ENCODE assay signal across 25 mouse cellular contexts in genomic region chrX:135189924-135190323, GRCm38 (mm10). TPM values are rescaled to one million over a fixed set of nuclear protein-coding genes. Genes with fewer than 3 reads are reported as not detected.
"Had no signal": no experiment of that assay in that cellular context is flagged by ENCODE, and none has a peak within 500 bp of the region (broad histone marks: within the 10 kb centered on the region; RNA-seq: fewer than 3 reads in every experiment).

No protein-coding gene starts in this region.

RNA-seq across cellular contexts. Expression of gene Gm15023, which starts 12.5 kb away (rescaled TPM):
- total RNA-seq: forebrain, postnatal 0 days; gastrocnemius, adult 18-20 months; gastrocnemius, adult 2 months; gastrocnemius, adult 8-10 months; gastrocnemius, postnatal 10 days; gastrocnemius, postnatal 14 days; gastrocnemius, postnatal 25 days; gastrocnemius, postnatal 36 days; gastrocnemius, postnatal 4 days; heart, adult 18-20 months; heart, adult 2 months; heart, adult 8-10 months had no signal
- polyA plus RNA-seq: embryonic facial prominence, embryonic 10.5 days; embryonic facial prominence, embryonic 11.5 days; embryonic facial prominence, embryonic 12.5 days; embryonic facial prominence, embryonic 13.5 days; erythroblast, embryonic 14.5 days; forebrain, embryonic 10.5 days; forebrain, embryonic 11.5 days; forebrain, embryonic 12.5 days; forebrain, embryonic 13.5 days; forebrain, embryonic 14.5 days; forebrain, embryonic 15.5 days; forebrain, embryonic 16.5 days; forebrain, postnatal 0 days; gonadal fat pad, adult 2 months; heart, adult 2 months had no signal

RNA-seq across cellular contexts. Expression of gene Tceal6, which starts 20.6 kb away (rescaled TPM):
- total RNA-seq: gastrocnemius, adult 18-20 months; gastrocnemius, adult 2 months; gastrocnemius, postnatal 36 days; heart, adult 18-20 months; heart, adult 2 months had no signal
- polyA plus RNA-seq: erythroblast, embryonic 14.5 days had no signal
